Mouse (Mus musculus) kidney, adult 2 months (tissue): ENCODE data around the gene Prkar2a.

Experiments
- CTCF ChIP-seq: fragments of 200-500 bp; conservative IDR thresholded peaks from 2 replicates; pipeline ENCODE4 v1.5.1; 2011; ENCODE audit warnings: low read depth, mild to moderate bottlenecking, control low read depth, low read length, moderate library complexity, mixed read lengths; ENCODE audit not compliant: insufficient read depth, insufficient read length
- POLR2A ChIP-seq: fragments of 200-500 bp; IDR thresholded peaks from one replicate; pipeline ENCODE4 v1.6.1; 2011; ENCODE audit warnings: low read depth, low read length, control low read depth

- TF ChIP-seq CTCF = no peak
- no peak for TF ChIP-seq POLR2A
These were observed 70.0 kb downstream of the Prkar2a start for GRCm38 (mm10) chr9:108759121-108759520.
